Mouse (Mus musculus) neural tube, embryonic 11.5 days (tissue): ENCODE data around the gene Ccnt2. TPM values are rescaled to one million over a fixed set of nuclear protein-coding genes. Genes with fewer than 3 reads are reported as not detected.

Experiments
- ATAC-seq: fragments of 200-750 bp; cut with Nextera tagmentation; 2 replicates; pipeline ENCODE4 v1.8.0; 2017; ENCODE audit warnings: moderate number of reproducible peaks, mild to moderate bottlenecking, moderate TSS enrichment, moderate library complexity; ENCODE audit not compliant: insufficient read depth, low FRiP score, low TSS enrichment
- DNase-seq: peaks from one replicate; pipeline ENCODE4 v3.0.0-alpha.2; 2015; ENCODE audit warnings: low spot score
- H3K27ac ChIP-seq: fragments of 300-500 bp; sonication (generic); 2 replicates; pipeline ENCODE4 v1.5.1; 2014; ENCODE audit warnings: low read depth, mild to moderate bottlenecking, low read length
- H3K27me3 ChIP-seq: fragments of 300-500 bp; sonication (generic); 2 replicates; pipeline ENCODE4 v1.6.1; 2014; ENCODE audit warnings: mild to moderate bottlenecking, low read length, mixed read lengths; ENCODE audit not compliant: control insufficient read depth, insufficient read depth
- H3K36me3 ChIP-seq: fragments of 300-500 bp; sonication (generic); 2 replicates; pipeline ENCODE4 v1.6.1; 2014; ENCODE audit warnings: mild to moderate bottlenecking, low read length, moderate library complexity, mixed read lengths; ENCODE audit not compliant: control insufficient read depth, insufficient read depth
- H3K4me1 ChIP-seq: fragments of 300-500 bp; sonication (generic); 2 replicates; pipeline ENCODE4 v1.6.1; 2014; ENCODE audit warnings: low read length, mixed read lengths; ENCODE audit not compliant: control insufficient read depth, insufficient read depth
- H3K4me2 ChIP-seq: fragments of 300-500 bp; sonication (generic); 2 replicates; pipeline ENCODE4 v1.6.1; 2014; ENCODE audit warnings: low read depth, mild to moderate bottlenecking, moderate library complexity
- H3K4me3 ChIP-seq: fragments of 300-500 bp; sonication (generic); 2 replicates; pipeline ENCODE4 v1.5.1; 2014; ENCODE audit warnings: low read depth, low read length
- H3K9ac ChIP-seq: fragments of 300-500 bp; sonication (generic); 2 replicates; pipeline ENCODE4 v1.6.1; 2014; ENCODE audit warnings: mild to moderate bottlenecking, low read length
- H3K9me3 ChIP-seq: fragments of 300-500 bp; sonication (generic); 2 replicates; pipeline ENCODE4 v1.6.1; 2016; ENCODE audit warnings: low read length; ENCODE audit not compliant: control insufficient read depth
- WGBS: fragments of 180-500 bp; shearing (Covaris S2); extraction: QIAGEN DNeasy Blood & Tissue Kit; methylation state at CpG from one replicate; pipeline ENCODE4 v1.1.7; 2014; 5-methylcytosine and 5-hydroxymethylcytosine counted together
- polyA plus RNA-seq: library from polyadenylated mRNA; unstranded; fragments of >200 nt; fragmentation: Nextera tagmentation; extraction: Ambion mirVana; gene quantifications from 2 replicates; pipeline ENCODE4 v1.2.1, GENCODE M21; 2014

Ccnt2 gene
- polyA plus RNA-seq, 1 experiment from 2014 or later, result 93.1 TPM

GRCm38 (mm10) chr1:127780142-127780541 lies 6.2 kb downstream of the Ccnt2 start:
- no peak overlapping the region for H3K27ac ChIP-seq
- H3K27me3 ChIP-seq, result no peaks in the 10 kb centered on the region
- no peak overlapping the region for H3K4me2 ChIP-seq
- H3K9me3 ChIP-seq, result no peaks in the 10 kb centered on the region
- H3K4me1 ChIP-seq, result peaks cover 8% of the 10 kb centered on the region
- DNase-seq, result no peak
- no peak overlapping the region for H3K9ac ChIP-seq
- WGBS, result 11% methylated on average over 3 of the region's 3 CpGs
- no peak for ATAC-seq
- no peaks in the 10 kb centered on the region for H3K36me3 ChIP-seq
- no peak overlapping the region for H3K4me3 ChIP-seq

- no peaks in the 10 kb centered on the region for H3K9me3 ChIP-seq
- DNase-seq (no peak), ATAC-seq (no peak)
- H3K9ac ChIP-seq, result no peak overlapping the region
- H3K4me3 ChIP-seq, result no peak overlapping the region
- H3K36me3 ChIP-seq, result no peaks in the 10 kb centered on the region
- no peak overlapping the region for H3K4me2 ChIP-seq
- H3K27me3 ChIP-seq, result no peaks in the 10 kb centered on the region
- 56% methylated on average over 2 of the region's 2 CpGs for WGBS
- H3K4me1 ChIP-seq, result 0 out of 2 replicates have a peak, but pooled peaks cover 4% of the 10 kb centered on the region
- no peak overlapping the region for H3K27ac ChIP-seq
Measured at GRCm38 (mm10) chr1:127780849-127781248, 6.9 kb downstream of the Ccnt2 start.

- Histone ChIP-seq H3K27ac (no peak overlapping the region), H3K36me3 (no peaks in the 10 kb centered on the region), H3K9me3 (no peaks in the 10 kb centered on the region), H3K9ac (no peak overlapping the region), H3K4me3 (no peak overlapping the region), H3K4me2 (no peak overlapping the region), H3K4me1 (0 out of 2 replicates have a peak, but pooled peaks cover 4% of the 10 kb centered on the region), H3K27me3 (no peaks in the 10 kb centered on the region)
- ATAC-seq (no peak), DNase-seq (no peak)
Measured at GRCm38 (mm10) chr1:127783862-127784261, 9.9 kb downstream of the Ccnt2 start.

GRCm38 (mm10) chr1:127785882-127786281 lies 11.9 kb downstream of the Ccnt2 start:
- Histone ChIP-seq H3K9me3 (no peaks in the 10 kb centered on the region), H3K4me1 (no peaks in the 10 kb centered on the region), H3K27me3 (no peaks in the 10 kb centered on the region), H3K4me3 (no peak overlapping the region), H3K4me2 (no peak overlapping the region), H3K9ac (no peak overlapping the region), H3K36me3 (no peaks in the 10 kb centered on the region), H3K27ac (no peak overlapping the region)
- WGBS, result 82% methylated on average over 1 of the region's 1 CpGs
- DNase-seq (no peak), ATAC-seq (no peak)

GRCm38 (mm10) chr1:127788943-127789342 lies 15.0 kb downstream of the Ccnt2 start:
- H3K4me2 ChIP-seq, result no peak overlapping the region
- DNase-seq (no peak), ATAC-seq (no peak)
- H3K36me3 ChIP-seq, result no peaks in the 10 kb centered on the region
- H3K4me3 ChIP-seq, result no peak overlapping the region
- no peak overlapping the region for H3K9ac ChIP-seq
- no peaks in the 10 kb centered on the region for H3K27me3 ChIP-seq
- no peaks in the 10 kb centered on the region for H3K4me1 ChIP-seq
- no peak overlapping the region for H3K27ac ChIP-seq
- WGBS, result 82% methylated on average over 6 of the region's 6 CpGs
- H3K9me3 ChIP-seq, result no peaks in the 10 kb centered on the region

- Histone ChIP-seq H3K27ac (no peak overlapping the region), H3K9ac (no peak overlapping the region), H3K4me3 (no peak overlapping the region), H3K9me3 (no peaks in the 10 kb centered on the region), H3K4me2 (no peak overlapping the region), H3K4me1 (no peaks in the 10 kb centered on the region), H3K27me3 (no peaks in the 10 kb centered on the region), H3K36me3 (no peaks in the 10 kb centered on the region)
- ATAC-seq (no peak), DNase-seq (no peak)
- 96% methylated on average over 1 of the region's 1 CpGs for WGBS
Measured at GRCm38 (mm10) chr1:127793459-127793858, 19.5 kb downstream of the Ccnt2 start.

GRCm38 (mm10) chr1:127795087-127795769 lies 21.3 kb downstream of the Ccnt2 start:
- Histone ChIP-seq H3K4me1 (no peaks in the 10 kb centered on the region), H3K4me3 (no peak overlapping the region), H3K4me2 (no peak overlapping the region), H3K9me3 (no peaks in the 10 kb centered on the region), H3K27me3 (no peaks in the 10 kb centered on the region), H3K9ac (no peak overlapping the region), H3K27ac (no peak overlapping the region), H3K36me3 (peaks cover 2% of the 10 kb centered on the region; the same call in 1 of the 2 replicates)
- DNase-seq (no peak), ATAC-seq (no peak)
- WGBS, result 93% methylated on average over 6 of the region's 6 CpGs

DNA sequence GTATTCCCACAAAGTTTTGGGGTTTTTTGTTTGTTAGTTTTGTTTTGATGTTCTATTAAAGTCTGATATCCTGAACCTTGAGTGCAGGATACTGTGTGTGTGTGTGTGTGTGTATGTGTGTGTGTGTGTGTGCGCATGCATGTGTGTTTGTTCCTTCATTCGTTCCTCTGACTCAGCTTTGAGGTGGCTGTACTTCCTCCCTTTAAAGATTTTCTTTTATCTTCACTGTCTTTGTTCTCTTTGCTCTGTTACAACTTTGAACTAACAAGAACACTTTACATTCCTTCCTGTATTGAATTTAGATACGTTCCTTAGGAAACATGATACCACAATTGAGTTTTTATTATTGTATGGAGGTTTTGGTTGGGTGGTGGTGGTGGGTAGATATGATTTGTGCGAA lies 22.4 kb downstream of the Ccnt2 start:
- Histone ChIP-seq H3K36me3 (peaks cover 2% of the 10 kb centered on the region; the same call in 1 of the 2 replicates), H3K9me3 (no peaks in the 10 kb centered on the region), H3K4me1 (no peaks in the 10 kb centered on the region), H3K27me3 (no peaks in the 10 kb centered on the region), H3K4me2 (no peak overlapping the region), H3K27ac (no peak overlapping the region), H3K4me3 (no peak overlapping the region), H3K9ac (no peak overlapping the region)
- DNase-seq, result no peak
- 72% methylated on average over 4 of the region's 4 CpGs for WGBS
- no peak for ATAC-seq

DNA sequence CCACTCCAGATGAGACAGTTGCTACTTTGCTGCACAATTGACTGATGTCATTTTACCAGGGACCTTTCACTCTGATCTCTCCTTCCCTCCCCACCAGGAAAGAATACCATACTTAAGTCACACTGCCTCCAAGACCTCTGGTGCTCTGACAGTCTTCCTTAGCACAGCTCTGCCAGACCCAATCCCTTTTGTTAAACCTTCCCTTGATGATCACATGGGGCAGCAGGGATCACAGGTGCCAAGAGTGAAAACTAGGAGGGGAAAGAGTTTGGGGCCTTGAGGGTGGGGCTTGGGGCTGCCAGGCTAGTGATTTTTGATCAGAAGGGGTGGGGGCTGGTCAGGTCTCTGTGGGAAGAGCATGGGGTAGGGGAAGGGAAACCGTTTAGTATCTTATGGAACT lies 22.8 kb downstream of the Ccnt2 start:
- 67% methylated on average over 1 of the region's 1 CpGs for WGBS
- no peaks in the 10 kb centered on the region for H3K4me1 ChIP-seq
- no peak overlapping the region for H3K9ac ChIP-seq
- no peak overlapping the region for H3K4me2 ChIP-seq
- H3K36me3 ChIP-seq, result peaks cover 2% of the 10 kb centered on the region; the same call in 1 of the 2 replicates
- H3K4me3 ChIP-seq, result no peak overlapping the region
- DNase-seq (no peak), ATAC-seq (no peak)
- H3K9me3 ChIP-seq, result no peaks in the 10 kb centered on the region
- no peak overlapping the region for H3K27ac ChIP-seq
- H3K27me3 ChIP-seq, result no peaks in the 10 kb centered on the region
